Mouse (Mus musculus) bone marrow macrophage, adult 2 months (primary cell): Measurements from ENCODE around the gene 4930451I11Rik. TPM values are rescaled to one million over a fixed set of nuclear protein-coding genes. Genes with fewer than 3 reads are reported as not detected.

Experiments used
- H3K27ac ChIP-seq: 2 replicates; pipeline ENCODE4 v1.5.1; 2012; ENCODE audit warnings: low read depth, low read length; ENCODE audit not compliant: insufficient read depth
- H3K4me1 ChIP-seq: 2 replicates; pipeline ENCODE4 v1.6.1; 2012; ENCODE audit warnings: low read length; ENCODE audit not compliant: control insufficient read depth, insufficient read depth
- H3K4me3 ChIP-seq: 2 replicates; pipeline ENCODE4 v1.5.1; 2012; ENCODE audit warnings: mild to moderate bottlenecking, low read length, moderate library complexity; ENCODE audit not compliant: insufficient read depth
- CTCF ChIP-seq: IDR thresholded peaks from 2 replicates; pipeline ENCODE4 v1.5.1; 2012; ENCODE audit warnings: low read depth, mild to moderate bottlenecking, low read length, moderate library complexity
- POLR2A ChIP-seq: IDR thresholded peaks from 2 replicates; pipeline ENCODE4 v1.6.1; 2012; ENCODE audit warnings: mild to moderate bottlenecking, low read depth, low read length, borderline replicate concordance
- polyA plus RNA-seq: library from polyadenylated mRNA; stranded (reverse); fragments of >200 nt; gene quantifications from 2 replicates; pipeline ENCODE4 v1.2.4, GENCODE M21; 2012; ENCODE audit not compliant: missing spikeins, insufficient read depth, insufficient read length

The 4930451I11Rik gene
- polyA plus RNA-seq, 1 experiment, result not detected

DNA sequence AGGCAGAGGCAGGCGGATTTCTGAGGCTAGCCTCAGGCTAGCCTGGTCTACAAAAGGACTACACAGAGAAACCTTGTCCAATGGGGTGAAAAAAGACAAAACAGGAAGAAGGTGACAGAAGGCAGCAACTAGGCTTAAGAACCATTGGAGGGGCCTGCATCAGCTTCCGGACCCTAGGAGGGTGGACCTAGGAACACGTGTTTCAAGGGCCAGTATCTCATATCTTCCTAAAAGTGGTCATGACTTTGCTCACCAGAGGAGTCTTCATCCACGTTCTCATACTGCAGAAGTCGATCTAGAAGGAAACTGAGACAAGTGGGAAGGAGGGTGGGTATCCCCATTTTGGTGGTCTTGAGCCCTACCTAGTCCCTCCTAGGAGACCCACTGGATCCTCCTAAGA is 29.5 kb upstream of the 4930451I11Rik start:
- Histone ChIP-seq H3K4me1 (peaks cover 8% of the 10 kb centered on the region), H3K27ac (peak overlapping the region; percentile 64), H3K4me3 (peak overlapping the region; percentile 83)
- no peak for TF ChIP-seq POLR2A
- TF ChIP-seq CTCF, result no peak

DNA sequence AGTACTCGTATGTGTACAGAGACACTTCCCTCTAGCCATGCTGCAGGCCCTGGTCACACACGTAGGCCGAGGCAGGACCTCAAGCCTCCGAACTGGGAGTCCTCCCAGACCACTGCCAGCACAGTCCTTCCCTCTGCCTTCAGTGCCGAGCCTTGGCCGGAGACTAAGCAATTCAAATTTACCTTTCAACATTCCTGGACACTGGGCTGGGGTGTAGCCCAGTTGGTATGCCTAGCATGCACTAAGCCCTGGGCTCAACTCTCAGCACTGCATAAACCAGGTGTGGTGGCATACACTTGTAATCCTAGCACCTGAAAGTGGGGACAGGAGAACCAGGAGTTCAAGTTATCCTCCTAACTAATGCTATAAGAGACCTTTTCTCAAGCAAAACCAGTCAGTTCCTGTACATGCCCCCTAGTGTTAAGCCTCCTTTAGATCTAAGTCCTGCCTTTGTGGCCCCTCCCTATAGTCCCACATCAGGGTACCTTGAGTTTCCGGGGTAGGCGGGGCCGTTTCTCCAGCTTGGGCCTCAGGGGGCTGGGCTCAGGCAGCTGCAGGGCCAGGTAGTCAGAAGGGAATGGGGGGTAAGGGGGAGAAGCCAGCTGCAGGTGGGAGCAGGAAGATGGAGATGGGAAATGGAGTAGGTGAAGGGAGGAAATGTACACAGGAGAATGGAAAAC is 25.4 kb upstream of the 4930451I11Rik start:
- H3K4me3 ChIP-seq, result no peak overlapping the region
- H3K27ac ChIP-seq, result no peak overlapping the region
- no peaks in the 10 kb centered on the region for H3K4me1 ChIP-seq
- TF ChIP-seq CTCF, result no peak
- no peak for TF ChIP-seq POLR2A

DNA sequence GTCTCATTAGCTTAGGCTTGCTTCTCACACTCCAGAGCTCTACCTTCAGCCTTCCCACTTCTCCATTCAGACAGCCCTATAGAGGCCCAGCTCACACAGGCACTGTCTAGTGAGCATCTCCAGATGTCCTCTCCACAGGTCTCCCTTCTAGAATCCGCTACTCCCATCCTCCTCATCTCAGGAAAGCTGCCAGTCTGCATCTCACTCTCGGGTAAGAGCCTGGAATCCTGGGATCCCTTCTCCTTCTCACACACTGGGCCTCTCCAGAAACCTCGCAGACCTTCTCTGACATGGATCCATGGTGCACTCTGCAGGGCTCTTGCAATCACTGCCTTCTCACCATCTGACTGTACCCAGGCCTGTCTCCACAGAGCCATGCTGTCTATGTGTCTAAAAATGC is 24.2 kb upstream of the 4930451I11Rik start:
- Histone ChIP-seq H3K27ac (no peak overlapping the region), H3K4me1 (no peaks in the 10 kb centered on the region), H3K4me3 (no peak overlapping the region)
- TF ChIP-seq POLR2A (no peak), CTCF (no peak)

DNA sequence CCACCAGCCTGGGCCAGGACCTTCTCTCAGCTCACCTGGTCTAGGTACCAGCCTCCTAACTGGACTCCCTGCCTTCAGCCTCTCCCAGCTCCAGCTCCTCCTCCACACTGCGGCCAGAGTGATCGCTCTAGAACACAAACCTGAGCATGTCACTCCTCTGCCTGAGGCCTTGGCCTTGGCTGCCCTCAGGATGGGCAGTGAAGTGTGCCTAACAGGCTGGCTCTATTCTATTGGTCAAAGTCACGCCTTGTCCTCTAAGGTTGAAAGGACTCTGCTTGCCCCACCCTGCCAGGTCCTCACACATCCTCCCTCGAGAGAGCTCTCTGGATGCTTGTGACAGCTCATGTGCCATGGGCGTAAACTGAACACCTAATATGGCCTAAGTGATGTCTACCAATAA is 22.0 kb upstream of the 4930451I11Rik start:
- no peak overlapping the region for H3K4me3 ChIP-seq
- TF ChIP-seq CTCF, result no peak
- TF ChIP-seq POLR2A, result no peak
- H3K27ac ChIP-seq, result no peak overlapping the region
- H3K4me1 ChIP-seq, result no peaks in the 10 kb centered on the region

DNA sequence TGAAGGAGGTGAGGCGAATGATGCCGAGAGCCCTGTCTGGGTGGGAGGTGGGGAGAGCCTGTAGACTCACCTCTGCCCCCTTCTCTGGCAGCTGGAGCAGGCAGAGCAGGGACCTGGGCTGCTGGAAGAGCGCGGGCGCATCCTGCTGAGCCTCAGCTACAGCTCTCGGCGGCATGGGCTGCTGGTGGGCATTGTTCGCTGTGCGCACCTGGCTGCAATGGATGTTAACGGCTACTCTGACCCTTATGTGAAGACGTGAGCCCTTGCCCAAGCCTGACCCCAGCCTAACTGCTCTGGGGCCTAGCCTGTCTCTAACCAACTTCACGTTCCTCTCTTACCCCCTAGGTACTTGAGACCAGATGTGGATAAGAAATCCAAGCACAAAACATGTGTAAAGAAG is 19.8 kb upstream of the 4930451I11Rik start:
- TF ChIP-seq CTCF (no peak), POLR2A (no peak)
- Histone ChIP-seq H3K27ac (no peak overlapping the region), H3K4me3 (no peak overlapping the region), H3K4me1 (no peaks in the 10 kb centered on the region)

DNA sequence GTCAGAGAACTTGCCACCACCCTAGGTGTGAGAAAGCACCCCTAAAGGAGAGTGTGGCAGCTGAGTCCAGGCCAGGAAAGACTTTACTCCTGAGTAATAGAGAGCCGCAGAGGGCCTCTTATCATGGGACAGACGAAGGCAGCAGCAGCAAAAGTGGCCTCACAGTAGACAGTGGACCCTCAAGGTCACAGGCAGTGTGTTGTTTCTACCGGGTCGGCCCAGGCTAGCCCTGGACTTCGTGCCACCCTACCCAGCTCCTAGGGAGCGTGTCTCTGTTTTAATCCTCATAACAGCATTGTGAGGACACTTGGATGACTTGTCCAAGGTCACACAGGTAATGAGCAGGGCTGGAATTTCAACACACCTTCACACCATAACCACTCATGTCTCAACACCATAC is 18.7 kb upstream of the 4930451I11Rik start:
- no peak overlapping the region for H3K4me3 ChIP-seq
- no peaks in the 10 kb centered on the region for H3K4me1 ChIP-seq

DNA sequence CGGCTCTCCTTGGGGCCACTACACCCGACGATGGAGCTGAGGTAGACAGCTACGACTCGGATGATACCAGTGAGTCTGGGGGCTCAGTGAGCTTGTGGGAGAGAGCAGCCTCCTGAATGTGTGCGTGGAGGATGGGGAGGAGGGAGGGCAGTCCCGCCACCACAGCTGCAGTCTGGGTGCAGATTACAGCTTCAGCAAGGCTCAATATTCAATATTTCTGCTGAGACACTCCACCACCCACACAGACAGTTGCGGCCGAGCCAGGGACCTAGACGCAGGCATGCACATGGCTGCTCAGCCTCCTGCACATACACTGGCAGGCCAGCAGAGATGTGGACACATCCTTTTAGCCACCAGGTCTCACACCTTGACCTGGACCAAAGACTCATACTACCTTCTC is 17.4 kb upstream of the 4930451I11Rik start:
- TF ChIP-seq CTCF (no peak), POLR2A (no peak)
- Histone ChIP-seq H3K27ac (no peak overlapping the region), H3K4me1 (no peaks in the 10 kb centered on the region)

More for the DNA sequence above, 18.7 kb upstream of the 4930451I11Rik start:
- H3K27ac ChIP-seq, result no peak overlapping the region
- TF ChIP-seq POLR2A (no peak), CTCF (no peak)

DNA sequence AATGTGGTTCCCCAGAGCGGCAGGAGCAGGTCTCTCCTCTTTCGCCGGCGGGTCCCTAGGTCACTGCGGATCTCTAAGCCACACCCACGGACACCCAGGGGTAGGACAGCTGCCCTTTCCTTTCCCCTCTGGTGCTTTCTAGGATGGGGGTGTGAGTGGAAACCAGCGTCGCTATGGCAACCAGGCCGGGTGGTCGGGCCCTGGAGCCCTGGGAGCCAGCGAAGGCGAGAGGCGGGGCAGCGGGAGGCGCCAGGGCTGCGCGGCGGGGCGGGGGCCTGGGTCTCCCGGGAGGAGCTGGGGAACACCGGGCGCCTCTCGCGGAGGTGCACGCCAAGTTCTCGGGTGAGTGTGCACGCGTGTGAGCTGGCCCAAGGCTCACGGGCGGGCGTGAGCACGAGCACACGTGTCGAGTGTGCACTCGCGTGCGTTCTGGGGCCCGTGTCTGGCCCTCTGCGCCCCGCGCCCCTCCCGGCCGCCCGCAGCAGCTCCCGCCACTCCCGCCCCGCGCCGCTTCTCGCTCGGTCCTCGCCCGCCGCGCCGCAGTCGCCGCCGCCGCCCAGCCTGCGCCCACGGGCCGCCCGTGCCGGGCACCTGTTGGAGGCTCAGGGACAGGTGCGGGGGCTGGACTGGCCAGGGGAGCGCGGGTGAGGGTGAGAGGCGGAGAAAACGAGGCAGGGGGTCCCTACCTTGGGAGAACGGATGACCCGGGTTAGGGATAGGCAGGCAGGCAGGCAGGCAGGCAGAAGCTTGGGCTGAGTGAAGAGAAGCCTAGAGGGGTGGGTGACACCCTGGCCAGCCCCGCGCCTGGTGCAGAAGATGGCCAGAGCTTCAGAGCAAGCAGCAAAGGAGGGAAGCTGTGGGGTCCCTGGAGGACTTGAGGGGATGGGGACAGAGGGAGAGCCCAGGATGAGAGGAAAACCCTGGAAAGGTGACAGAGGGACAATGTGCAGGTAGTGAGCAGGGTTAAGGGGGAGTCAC is 16.3 kb upstream of the 4930451I11Rik start:
- H3K4me1 ChIP-seq, result no peaks in the 10 kb centered on the region
- H3K4me3 ChIP-seq, result peak overlapping the region; percentile 42
- TF ChIP-seq POLR2A (no peak), CTCF (no peak)

More for the DNA sequence above, 17.4 kb upstream of the 4930451I11Rik start:
- H3K4me3 ChIP-seq, result no peak overlapping the region

DNA sequence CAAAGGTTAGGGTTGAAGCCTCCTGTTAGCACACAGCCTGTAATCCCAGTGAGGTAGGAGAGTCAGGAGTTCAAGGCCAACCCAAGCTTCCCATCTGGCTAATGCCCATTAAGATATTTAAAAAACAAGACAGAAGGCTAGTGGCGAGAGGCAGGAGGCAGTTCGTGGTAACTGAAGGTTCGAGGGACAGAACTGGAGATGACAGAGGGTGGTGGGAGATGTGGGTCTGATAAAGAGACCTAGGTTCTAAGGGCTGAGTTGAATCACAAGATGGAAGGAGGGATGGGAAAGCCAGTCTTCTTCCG is 15.6 kb upstream of the 4930451I11Rik start, which contains the start of gene Doc2a:
Gene Doc2a (plus strand): TSS at position 301 of the 305 bp plus-strand sequence.
- Histone ChIP-seq H3K4me3 (peak within 1 kb of the TSS; percentile 42), H3K4me1 (no peaks in the 10 kb centered on the region), H3K27ac (no peak within 1 kb of the TSS)
- TF ChIP-seq CTCF (no peak; the same call in 1 of the 2 replicates), POLR2A (no peak)

More for the DNA sequence above, 16.3 kb upstream of the 4930451I11Rik start:
- no peak overlapping the region for H3K27ac ChIP-seq

DNA sequence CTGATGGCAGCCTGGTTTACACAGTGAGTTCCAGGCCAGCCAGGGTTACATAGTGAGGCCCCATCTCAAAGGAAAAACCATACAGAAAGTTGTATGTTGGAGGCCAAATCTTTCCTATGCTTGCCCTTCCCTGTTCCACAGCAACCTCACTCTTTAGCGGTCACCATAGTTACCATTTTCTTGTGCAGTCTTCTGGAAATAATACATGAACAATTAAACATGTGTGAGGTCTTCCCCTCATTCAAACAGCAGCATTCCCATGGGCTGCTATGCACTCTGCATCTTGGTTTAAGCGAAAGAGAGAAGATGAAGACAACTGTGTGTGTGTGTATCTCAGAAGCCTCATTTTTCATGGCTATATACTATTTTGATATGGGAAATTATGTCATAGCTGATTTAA is 14.1 kb upstream of the 4930451I11Rik start:
- TF ChIP-seq POLR2A (no peak), CTCF (no peak)
- H3K27ac ChIP-seq, result no peak overlapping the region
- H3K4me3 ChIP-seq, result no peak overlapping the region
- H3K4me1 ChIP-seq, result no peaks in the 10 kb centered on the region
